Mouse (Mus musculus) adrenal gland, adult 2 months (tissue): ENCODE measurements at regions not wholly inside any gene's neighbourhood (a gene's known extent, or its start where the extent isn't known, plus 50 kb on each side); places are given as distances from the start of the nearest gene placed in this dataset.
"Not testable (repeated sequence)": the region's sequence is repeated elsewhere in the genome, so short reads cannot be mapped to it uniquely, and the experiment has no call there.

ENCODE experiments used
- DNase-seq: peaks from one replicate; pipeline ENCODE4 v3.0.0; 2021

DNA sequence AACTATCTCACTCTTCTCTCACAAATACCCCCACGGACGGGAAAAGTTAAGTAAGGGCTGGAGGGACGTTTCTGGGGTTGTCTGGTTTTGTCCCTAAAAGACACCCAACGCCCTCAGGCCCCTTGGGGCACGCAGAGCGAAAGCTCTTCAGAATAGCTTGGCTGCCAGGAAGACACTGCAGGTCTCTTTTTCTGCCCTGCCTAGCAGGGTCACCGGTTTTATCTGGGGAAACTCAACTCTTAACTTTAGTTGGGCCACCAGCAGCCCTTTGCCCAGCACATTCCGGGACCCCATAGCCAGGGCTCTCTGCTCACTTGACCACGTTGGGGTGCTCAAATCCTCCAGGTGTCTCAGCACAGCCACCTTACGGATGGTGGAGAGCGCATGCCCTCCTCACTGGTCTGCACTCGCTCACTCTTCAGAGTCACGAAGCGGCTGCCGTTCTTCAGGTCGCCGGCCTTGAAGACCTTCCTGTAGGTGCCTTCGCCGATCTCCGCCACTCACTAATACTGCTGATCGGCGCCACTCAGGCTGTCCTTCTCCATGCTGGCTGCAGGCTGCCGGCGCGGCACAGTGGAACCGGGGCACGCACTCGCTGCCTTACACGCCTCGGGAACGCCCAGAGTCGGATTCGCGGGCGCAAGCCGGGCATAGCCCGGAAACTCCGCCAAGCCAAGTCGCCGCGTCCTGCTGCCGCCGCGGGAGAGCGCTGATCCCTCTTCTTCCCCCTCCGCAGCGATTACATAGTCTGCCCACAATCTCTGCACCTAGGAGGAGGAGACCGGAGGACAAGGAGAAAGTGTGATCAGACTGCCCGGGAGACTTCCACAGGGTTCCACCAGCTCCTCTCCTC lies 83.0 kb downstream of the Ulbp1 start:
- DNase-seq, result peak; percentile 63

DNA sequence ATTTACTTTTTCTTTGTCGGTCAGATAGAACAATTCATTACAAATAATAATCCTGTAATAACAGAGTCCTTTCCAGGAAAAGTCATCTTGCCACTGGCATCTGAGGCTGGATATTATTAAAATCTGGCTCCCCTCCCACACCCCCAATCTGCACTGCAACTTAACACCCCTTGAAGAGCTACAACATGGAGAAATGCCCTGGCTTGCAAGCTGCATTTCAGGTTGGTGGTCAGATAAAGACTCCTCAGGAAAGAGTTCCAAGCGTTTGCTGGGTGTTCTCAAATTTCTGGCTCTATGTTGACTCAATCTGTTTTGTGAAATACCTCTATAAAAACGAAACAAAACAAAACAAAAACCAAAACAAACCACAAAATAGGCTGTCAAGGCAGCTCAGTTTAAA lies 114.6 kb downstream of the Ulbp1 start:
- not testable (repeated sequence) for DNase-seq

DNA sequence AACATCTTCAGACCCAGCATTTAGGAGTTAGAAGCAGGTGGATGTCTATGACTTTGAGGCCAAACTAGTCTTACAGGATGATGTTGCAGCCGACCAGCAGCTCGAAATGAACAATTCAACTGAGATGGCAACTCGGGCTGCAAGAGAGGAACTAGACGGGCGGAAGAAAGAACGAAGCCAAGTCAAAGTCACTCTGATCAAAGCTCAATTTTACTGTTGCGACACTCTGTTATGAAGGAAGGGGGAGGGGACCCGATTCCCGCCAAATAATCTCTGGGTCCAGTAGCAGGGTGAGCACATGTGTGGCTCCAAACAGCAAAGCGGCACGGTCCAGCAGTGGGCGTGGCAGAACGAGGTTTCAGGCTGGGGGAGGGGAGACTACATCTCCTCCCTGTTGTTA lies 129.1 kb downstream of the Ulbp1 start:
- not testable (repeated sequence) for DNase-seq

DNA sequence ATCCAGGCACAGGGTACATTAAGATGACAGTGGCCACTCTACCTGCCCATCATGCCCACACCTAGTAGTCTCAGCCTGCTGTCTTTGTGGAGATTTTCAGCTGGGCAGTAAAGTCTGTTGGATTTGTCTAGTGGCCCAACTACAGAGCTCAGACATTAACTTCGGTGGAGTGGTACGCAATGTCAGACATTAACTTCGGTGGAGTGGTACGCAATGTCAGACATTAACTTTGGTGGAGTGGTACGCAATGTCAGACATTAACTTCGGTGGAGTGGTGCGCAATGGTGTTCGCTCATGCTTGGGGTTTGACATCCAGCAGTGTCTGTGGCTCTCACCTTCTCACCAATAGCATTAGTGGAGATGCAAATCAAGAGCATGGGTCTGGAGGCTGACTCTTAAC lies 129.7 kb downstream of the Ulbp1 start:
- DNase-seq, result not testable (repeated sequence)

DNA sequence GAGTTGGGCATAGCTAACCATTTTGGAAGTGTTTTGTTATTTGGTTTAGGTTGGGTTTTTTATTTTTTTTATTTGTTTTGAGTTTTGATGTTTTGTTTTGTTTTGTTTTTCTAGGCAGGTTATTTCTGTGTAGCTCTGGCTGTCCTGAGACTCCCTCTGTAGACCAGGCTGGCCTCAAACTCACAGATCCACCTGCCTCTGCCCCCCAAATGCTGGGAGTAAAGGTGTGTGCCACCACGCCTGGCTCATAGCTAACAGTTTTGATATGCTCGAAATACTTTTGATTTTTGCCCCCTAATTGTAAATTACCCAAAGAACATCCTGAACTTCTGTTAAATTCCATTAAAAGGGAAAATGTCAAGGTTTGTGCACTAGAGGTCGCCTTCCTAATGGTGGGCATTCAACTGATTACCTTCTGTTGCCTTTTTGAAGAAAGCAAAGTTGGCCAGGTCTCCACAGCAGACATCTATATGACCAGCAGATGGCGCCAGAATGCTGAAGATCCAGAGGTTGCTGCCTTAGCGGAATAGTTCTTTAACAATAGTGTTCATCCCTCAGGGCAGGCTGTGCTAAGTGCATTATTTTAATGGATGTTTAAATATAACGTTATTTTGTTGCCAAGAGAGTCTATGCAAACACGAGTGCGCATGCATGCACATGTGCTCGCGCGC lies 121.2 kb upstream of the Cnksr3 start:
- peak; percentile 42 for DNase-seq

DNA sequence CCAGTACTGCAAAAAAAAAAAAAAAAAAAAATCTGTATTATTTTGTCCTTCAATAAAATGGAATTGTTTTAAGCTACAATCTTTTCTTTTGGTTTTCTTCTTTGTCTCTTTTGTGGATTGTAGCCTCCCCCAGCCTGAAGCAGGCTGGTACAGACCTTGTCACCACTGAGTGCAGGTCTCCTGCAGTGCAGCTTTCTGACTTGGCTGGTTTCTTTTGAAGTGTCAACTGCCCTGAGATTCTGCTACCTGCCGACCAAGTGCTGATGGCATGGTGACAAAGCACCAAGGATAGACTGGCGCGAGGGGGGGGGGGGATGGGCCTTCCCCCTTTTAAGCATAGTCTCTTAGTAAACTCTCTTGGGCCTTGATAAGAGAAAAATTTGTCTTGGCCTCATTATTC lies 116.2 kb upstream of the Cnksr3 start:
- DNase-seq, result no peak

DNA sequence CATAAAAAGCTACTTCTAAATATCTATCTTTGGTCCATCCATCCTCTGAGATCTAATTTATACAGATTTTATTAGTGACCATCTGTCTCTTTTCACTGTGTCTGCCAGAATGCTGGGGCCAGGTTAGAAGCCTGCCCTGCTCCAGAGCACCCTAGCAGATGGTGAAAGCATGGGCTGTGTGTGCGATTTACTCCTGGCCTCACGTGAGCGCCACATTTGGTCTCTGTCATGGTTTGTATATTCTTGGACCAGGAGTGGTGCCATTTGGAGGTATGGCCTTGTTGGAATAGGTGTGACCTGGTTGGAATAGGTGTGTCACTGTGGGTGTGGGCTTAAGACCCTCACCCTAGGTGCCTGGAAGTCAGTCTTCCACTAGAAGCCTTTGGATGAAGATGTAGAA lies 115.0 kb upstream of the Cnksr3 start:
- not testable (repeated sequence) for DNase-seq

DNA sequence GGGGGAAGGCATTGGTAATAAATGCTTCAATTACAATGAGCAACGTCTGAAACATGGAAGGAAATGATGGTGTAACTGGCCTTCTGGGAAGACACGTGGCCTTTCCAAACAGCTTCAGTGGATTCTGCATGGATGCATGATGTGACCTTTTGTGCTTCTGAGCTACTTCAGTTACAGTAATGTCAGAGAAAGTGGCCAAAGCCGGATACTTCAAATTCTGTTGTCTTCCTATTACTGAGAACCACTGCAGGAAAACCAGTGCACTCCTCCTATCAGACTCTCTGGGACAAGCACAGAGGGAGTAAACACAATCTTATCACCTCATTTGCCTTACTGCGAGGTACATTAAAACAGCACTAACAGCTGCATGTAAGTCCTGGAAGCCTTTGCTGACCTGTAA lies 113.0 kb upstream of the Cnksr3 start:
- no peak for DNase-seq

DNA sequence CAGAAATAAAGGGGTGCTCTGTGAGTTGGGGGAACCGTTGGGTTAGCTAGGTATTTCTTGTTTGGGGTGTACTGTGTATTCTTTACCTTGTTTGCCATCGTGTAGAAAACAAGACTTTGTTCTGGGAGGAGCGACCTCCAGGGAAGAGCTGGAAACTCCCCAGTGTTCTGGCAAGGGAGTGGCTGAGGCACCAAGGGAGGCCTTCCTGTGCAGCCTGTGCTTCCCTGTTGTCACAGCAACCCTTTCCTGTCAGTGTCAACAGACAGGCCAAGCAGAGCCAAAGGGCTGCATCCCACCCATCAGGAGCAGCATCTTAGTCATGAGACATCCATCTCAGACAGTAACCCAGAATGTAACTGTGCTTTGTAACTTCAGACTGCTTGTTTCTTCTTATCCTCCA lies 111.2 kb upstream of the Cnksr3 start:
- DNase-seq, result peak; percentile 7

DNA sequence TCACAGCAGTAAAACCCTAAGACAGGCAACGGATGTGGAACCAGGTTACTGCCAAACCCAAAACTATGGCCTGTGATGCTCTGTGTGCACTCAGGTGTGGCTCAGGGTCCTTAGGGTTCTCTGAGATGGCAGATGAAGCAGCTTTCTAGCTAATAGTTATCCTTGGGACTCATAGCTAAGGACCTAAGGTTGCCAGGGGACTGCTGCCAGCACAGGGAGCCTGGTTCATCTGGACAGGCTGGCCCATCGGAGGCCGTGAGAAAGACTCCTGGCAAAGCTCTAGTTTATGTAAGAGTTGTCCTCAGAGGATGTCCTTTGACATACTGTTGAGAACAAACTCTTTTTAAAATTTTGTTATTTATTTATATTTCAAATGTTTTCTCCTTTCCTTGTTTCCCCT lies 97.9 kb upstream of the Cnksr3 start:
- DNase-seq, result no peak

DNA sequence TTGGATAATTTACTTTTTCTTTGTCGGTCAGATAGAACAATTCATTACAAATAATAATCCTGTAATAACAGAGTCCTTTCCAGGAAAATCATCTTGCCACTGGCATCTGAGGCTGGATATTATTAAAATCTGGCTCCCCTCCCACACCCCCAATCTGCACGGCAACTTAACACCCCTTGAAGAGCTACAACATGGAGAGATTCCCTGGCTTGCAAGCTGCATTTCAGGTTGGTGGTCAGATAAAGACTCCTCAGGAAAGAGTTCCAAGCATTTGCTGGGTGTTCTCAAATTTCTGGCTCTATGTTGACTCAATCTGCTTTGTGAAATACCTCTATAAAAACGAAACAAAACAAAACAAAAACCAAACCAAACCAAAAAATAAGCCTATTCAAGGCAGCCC lies 93.8 kb upstream of the Cnksr3 start:
- DNase-seq, result not testable (repeated sequence)

DNA sequence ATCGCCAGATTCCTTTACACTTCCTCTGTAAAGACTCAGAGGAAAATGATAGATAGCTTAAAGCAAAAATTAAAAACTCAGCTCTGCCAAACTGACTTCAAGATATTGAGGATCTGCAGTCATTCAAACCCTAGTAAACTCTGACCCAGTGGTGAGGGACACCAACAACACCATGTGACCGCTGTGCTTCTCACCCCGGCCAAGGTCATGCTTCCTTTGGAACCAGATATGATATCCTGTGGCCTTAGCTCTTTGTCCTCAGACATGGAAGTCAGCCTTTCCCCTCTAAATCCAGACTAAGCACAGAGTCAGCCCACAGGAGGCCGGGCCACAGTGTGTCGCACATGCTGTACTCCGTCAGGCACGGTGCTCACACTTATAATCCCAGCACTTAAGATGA lies 86.3 kb upstream of the Cnksr3 start:
- DNase-seq, result no peak

DNA sequence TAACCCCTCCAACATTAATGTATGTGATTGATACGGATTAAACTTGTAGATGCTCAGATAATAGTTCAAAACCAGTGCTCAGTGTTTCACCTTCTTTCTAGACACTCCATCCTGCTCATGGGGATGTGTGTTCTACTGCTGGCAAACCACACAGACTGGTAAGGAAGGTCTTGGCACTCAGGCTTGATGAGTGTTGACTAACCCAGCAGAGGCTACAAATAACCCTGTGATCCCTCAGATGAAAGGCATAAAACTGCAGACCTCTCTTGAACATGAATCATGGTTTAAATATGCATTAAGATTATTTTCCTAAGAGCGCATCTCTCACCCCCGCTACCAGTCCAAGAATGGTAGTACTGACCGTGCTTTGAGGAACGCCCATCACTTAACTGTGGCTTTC lies 83.9 kb upstream of the Cnksr3 start:
- DNase-seq, result no peak

DNA sequence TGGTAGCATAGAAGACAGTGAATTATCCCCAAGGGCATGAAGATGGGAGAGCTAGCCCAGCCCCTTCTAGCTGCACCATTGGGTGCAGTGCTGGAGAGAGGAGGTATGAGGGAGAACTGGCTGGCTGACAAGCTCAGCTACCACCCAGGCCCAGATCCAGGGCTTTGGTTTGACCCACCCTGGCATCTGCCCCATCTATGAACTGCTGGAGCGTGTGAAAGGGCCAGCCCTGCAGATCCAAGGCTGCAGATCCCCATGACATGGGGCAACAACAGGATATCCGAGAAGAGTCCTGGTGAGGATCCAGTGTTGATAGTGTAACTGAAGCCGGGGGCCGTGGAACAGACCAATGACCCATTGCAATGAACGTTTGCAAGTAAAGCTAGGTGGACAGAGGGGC lies 81.2 kb upstream of the Cnksr3 start:
- no peak for DNase-seq

DNA sequence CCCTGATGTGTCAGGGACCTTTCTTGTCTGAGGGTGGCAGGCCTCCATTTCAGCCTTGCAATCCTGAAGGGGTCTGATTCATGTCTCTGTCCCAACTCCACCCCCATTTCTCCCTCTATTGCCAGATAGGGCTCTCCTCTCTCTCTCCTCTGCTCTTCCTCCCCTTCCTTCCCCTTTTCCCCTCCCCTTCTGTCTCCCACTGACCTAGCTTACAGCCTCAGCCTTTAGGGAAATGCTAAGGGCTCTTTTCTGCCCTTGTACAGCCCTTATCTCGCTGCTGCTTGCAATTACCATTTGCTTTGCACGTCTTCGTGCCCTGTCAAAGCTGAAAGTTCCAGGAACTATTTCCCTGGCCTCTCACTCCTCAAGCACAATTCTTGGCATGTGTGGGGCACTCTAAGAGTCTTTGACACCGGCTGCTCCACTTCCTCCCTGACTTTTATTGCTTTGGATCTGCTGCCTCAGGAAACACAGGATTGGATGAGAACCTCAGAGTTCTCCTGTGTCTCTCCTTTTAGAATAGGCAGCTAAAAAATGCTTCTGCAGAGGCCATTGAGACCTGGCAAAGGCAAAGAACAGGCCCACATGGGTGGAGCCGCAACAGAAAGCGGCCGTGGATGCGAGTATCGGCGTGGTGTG lies 77.9 kb upstream of the Cnksr3 start:
- peak; percentile 53 for DNase-seq

DNA sequence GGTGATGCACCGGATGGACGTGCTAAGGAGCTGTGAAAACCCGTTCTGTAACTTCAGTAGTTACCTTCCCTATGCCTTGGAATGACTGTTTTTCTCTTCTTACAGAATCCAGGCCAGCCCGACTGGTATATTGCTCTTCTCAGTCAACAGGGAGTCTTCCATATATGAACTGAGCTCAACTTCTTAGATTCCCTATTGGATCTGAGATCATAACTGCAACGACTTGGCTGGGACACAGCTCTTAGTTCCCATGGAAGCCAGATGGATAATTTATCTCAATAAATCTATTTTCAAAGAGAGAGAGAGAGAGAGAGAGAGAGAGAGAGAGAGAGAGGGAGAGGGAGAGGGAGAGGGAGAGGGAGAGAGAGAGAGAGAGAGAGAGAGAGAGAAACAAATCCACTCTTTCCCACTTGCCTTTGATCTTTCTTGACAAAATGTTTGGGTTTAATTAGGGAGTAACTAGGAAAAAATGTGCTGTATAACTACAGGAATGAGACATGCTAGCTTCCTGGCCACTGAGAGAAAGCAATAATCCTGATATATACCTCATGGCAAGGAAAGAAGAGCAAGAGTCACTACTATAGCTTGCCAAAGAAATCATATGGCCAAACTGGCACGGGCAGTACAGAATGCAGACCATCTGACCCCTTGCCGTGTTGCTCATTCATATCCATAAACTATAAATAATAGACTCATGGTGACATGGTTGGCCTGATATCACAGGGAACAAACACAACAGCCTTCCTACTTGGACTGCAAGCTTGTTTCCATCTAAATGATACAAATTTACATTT lies 73.3 kb upstream of the Cnksr3 start:
- DNase-seq, result no peak

DNA sequence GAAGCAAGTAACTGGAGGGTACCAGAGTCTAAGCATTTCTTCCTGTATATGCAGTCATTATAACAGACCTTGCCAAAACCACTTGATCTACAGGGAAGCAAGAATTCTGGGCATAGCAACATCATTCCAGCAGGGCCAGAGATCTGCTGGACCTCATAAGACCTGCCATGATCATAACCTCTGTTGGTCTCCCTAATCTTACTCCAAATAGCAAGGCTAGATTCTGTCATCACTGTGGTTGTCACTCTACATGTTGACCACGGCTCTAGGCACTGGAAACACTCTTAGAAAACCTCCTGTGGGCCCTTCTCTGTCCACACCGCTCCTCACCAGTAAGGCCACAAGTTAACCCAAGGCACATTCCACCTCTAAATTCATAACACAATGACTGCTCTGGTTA lies 68.4 kb upstream of the Cnksr3 start:
- DNase-seq, result no peak

DNA sequence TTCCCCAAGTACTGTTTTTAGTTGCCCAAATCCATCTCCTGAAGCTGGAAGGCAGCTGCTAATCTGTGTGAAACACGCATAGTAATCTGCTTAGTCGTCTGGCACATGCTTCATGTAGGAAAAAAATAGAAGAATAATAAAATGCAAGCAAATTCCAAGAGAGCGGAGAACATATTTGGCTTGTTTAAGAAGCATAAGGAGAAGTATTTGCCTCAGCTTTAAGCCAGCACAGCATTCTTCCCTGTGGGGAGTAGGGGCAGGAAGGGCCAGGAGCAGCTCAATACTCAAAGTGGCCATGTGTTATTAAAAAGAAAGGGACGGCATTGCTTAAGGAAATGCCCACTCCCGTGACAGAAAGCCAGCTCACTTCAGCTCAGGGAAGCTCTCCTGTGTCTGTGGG lies 66.8 kb upstream of the Cnksr3 start:
- DNase-seq, result no peak

DNA sequence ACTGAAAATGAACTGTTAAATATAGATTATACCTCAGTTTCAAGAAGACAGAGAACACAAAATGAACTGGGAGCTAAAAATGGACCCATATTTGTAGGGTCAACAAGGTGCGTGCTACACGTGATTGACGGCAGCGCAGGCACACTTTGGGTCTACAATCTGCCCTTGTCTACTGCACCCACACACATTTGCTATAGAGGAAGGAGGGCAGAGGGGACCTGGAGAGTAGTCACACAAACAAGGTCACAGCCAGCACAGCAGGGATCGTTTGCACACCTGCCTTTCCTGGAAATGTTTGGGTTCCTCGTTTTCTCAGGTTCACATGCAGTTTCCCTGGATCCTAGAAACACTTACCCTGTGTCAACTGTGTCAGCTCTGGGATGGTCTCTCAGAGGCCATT lies 63.3 kb upstream of the Cnksr3 start:
- DNase-seq, result no peak

DNA sequence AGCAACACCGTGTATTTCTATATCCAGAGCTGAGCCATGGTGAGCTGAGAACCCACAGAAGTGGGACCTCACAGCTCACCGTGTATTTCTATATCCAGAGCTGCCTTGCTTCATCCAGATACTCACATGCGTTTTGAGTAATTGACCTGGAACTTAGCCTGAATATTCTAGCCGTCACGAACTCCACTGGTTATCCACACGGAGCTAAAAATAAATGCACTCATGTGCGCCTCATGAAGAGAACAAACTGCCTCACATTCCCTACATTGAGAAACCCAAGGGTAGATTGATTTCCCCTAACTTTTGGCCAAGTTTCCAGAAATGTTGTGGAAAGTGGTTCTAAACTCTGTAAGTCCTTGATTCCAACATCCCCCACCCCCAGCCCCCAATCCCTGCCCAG lies 62.4 kb upstream of the Cnksr3 start:
- DNase-seq, result no peak

DNA sequence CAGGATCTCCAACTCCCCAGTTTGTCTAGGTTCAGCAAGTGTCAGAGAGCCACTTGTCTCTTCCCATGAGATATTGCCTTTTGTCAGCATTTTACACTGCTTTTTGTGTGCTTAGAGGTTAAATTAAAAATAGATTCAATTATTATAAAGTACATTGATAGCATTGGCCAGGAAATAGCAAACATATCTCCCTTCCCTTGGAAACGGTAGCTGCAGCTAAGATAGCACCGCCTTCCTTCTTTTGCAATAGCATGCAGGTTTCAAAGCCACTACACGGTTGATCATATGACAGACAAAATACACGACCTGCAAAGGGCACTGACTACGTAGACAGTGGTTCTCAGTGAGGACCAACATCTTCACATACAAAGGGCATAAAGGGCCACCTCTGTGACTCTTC lies 59.1 kb upstream of the Cnksr3 start:
- no peak for DNase-seq

DNA sequence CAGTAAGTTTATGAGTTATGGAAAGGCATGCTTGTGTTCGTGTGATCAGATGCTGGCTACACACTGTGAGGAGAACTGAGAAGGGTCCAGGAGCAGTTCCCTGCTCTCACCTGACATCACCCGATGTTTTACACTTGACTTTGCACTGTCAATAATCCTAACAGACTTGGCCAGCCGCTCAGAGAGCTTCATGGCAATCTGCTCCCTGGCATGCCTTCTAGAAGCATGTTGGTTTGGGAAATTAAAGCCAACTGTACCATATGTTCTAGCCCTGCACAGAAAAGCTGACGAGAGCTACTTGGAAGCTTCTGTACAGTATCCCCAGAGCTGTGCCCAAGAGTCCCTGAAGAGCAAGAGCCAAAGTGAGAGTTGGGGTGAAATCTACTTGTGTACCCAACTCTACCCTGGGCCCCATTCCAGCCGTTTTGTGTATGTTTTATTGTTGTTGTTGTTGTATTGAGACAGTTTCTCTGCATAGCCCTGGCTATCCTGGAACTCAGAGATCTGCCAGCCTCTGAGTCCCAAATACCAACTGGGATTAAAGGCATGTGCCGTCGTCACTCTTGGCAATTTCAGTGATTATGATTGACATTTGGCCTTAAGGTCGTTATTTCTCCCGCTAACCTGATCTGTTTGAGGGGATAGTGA lies 56.5 kb upstream of the Cnksr3 start:
- no peak for DNase-seq
